Mouse (Mus musculus) v-Abl transformed pro-B cells (cell line): ENCODE results near the gene Morc4.

ENCODE experiments used
- in situ Hi-C, 2 experiments: fragments of 400-800 bp; cut with MboI; formaldehyde crosslinking; loops; one replicate each; pipeline ENCODE4 v1.15.1; 2025; ENCODE audit not compliant: unreplicated experiment in 2 of 2

The Morc4 gene

DNA sequence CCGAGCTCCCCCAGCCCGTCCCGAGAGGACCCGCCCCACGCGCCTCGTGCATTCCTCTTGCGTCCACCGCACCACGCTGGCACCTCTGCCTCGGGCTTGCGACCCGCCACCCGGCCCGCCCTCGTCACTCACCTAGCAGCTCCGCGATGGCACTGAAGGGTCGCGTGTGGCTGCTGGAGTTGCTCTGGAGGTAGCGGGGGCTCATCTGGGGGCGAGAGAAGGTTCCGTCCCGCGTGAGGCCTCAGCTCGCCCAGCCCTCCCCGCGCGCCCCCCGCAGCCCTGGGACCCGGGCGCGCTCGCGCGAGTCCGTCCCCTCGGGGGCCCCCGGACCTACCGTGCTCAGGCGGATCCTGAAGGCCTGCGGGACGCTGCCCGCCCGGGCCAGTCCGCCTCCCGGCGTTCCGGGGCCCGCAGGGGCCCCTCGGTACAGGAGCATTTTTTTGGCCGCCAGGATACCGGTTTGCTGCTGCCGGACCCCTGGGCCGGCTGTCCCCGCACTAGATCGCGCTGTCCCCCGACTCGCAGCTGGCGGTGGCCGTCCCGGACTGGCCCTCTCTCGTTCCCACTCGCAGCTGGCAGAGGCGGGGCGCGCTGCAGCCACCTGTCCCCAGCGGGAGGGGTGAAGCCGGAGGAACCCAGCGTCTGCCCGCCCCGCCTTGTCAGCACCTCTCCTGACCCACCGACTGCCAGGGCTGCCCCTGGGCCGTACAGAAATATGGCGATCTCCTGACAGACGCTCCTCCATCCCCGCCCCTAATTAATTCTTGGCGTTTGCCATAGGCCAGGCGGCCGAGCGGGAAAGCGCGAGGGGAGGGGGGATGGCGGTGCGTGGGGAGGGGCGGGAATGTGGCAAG lies at the start of gene Morc4:
Gene Morc4 (minus strand): TSS at position 740 of the 854 bp plus-strand sequence.
- in situ Hi-C loops, result no loop called here

- in situ Hi-C loops, result no loop called here
These were observed 49.1 kb upstream of the Morc4 start for GRCm38 (mm10) chrX:139920572-139920971.

DNA sequence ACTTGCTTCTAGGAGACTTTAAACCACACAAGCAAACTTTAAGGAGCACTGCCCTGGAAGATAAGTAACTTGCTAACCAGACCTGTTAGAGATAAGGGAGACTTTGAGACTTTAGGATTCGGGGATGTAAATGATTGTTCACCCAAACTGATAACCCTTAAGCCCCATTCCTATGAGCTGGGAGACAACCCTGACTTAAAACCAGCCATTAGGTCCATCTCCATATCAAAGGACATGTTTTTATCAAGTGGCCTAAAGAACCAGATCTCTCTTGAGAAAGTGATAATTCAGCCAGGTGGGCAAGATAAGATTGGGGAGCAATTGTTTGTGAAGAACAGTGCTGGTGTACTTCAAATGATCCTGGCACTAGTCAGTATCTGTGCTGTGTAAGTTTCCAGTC lies 19.9 kb upstream of the Morc4 start:
- in situ Hi-C loops, result no loop called here

GRCm38 (mm10) chrX:139883221-139883620 lies 11.7 kb upstream of the Morc4 start:
- in situ Hi-C loops, result no loop called here

- in situ Hi-C loops, result no loop called here
These were observed 6.5 kb upstream of the Morc4 start for GRCm38 (mm10) chrX:139877936-139878335.

DNA sequence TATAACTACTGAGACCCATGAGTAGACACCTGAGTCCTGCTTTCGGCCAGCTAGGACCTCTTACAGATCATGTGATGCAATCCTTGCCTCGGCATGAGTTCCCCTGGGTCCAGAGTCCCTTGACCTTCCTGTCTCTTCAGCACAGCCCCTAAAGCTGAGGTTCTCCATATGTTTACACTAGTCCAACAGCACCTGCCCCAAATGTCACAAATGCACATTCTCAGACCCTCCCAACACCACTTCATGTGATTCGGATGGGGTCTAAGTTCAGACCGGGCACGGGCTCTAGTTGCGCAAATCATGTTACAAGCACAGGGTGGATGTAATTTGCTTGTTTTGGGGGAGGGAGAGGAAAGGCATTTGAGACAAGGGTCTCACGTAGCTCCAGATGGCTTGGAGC lies 5.6 kb upstream of the Morc4 start:
- in situ Hi-C loops, result no loop called here

DNA sequence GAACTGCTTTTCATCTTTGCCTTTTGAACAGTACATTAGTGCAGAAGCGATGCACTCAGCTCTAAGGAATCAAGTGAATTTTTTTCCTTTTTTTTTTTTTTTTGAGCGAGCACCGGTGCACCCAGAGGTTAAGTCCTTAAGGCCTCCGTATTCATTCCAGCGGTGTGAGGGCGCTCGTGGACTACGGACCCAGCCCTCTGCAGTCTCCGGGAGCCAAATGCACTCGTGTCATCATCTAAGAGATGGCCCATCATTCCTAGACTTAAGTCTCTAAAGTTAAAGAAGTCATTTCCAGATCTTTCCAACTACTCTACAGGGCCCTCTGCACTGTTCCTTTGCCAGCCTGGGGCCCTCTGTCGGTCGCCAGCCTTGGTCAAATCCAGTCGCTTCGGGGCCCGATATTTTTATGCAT lies 1.2 kb downstream of the Morc4 start:
- in situ Hi-C loops, result no loop called here

- in situ Hi-C loops, result no loop called here
These were observed 12.1 kb downstream of the Morc4 start for GRCm38 (mm10) chrX:139859402-139859801.

DNA sequence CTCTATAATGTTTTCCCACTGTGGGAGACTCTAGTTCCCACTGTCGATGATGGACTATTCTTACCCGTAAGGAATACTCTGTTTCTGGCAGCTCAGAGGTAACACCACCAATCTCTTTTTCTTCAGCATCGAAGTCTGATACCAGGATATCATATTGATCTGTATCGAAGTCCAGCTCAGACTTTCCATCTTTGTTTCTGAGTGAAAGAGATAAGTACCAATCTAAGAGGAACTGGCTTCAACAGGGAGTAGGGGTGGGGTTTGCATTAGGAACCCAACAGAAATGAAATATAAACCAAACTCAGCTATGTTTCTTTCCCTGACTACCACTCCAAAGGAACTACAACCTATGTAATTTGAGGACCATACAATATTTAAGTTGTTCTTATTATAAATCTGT lies 16.7 kb downstream of the Morc4 start:
- in situ Hi-C loops, result no loop called here

DNA sequence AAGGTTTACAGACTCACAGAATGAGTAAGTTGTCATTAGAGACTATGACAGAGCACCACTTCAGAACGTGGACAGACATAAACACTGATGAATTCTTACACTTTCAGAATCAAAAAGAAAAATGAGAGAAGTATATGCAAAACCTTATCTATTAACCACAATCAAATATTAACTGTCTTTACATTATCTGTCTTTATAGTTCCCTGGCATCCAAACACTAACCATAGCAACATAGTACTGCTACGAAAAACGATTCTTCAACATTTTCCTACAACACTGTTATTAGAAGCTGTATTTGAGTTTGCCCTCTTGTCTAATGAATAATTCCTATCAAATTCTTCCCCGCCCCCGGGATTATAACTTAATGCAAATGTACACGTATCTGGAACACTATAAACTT lies 30.4 kb downstream of the Morc4 start:
- in situ Hi-C loops, result no loop called here

DNA sequence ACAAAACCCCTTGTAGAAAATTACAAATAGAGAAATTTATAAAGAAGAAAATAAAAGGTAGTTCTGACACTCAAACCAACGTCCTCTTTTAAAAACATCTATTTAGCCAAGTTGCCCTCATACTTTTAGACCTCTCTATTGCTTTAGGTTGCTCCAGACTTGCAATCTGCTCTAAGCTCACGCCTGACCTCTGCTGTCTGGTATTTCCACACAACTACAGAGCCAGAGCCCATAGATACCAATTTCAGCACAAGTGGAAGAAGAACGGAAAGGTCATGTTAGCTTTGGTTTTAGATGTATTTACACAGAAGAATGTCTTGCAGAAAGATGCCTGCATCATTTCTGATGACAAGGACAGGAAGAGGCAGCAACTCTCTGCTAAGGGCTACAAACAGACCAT lies 32.4 kb downstream of the Morc4 start:
- in situ Hi-C loops, result no loop called here

- in situ Hi-C loops, result loop anchor here (5.0 kb wide), 2 partner anchors 55 to 410 kb away; no protein-coding TSS in a partner anchor
These were observed 39.0 kb downstream of the Morc4 start for GRCm38 (mm10) chrX:139832464-139832863.

GRCm38 (mm10) chrX:139828363-139829092 lies 42.9 kb downstream of the Morc4 start:
- in situ Hi-C loops, result no loop called here

GRCm38 (mm10) chrX:139826926-139827325 lies 44.6 kb downstream of the Morc4 start:
- in situ Hi-C loops, result no loop called here

DNA sequence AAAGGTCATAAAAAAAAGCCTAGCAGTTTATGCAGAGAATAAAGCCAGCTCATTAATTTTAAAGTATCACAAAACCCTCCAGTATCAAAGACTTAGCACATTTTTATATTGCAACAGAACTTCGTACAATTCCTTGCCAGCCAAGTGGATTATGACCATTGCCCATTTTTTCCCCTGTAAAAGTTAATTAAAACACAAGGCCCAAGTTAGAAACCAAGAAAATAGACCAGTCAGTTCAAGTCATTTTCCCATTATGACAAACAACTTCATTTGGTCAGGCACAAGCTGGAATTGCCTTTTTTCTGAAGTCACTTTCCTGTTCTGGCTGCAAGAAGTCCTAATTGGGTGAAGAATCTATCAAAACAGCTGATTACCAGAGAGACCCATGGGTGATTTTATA lies 46.1 kb downstream of the Morc4 start:
- in situ Hi-C loops, result no loop called here

DNA sequence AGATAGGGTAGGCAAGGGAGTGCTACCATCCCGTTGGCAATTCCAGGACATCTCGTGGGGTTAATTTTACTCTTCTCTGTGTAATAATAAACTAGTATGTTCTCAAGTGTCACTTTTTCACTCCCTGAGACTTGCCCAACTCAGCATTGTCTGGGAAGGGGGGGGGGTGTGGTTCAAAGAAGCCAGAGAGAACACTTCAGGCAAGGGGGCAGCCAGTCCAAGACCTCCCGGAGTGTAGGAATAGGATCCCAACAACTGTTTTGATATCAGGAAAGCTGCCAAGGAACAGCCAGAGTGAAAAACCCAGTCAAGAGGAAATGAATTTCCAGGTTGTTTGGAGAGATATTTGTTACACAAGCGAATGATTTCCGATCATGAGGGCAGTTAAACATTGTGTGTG lies 56.3 kb downstream of the Morc4 start:
- in situ Hi-C loops, result no loop called here

GRCm38 (mm10) chrX:139814018-139814635 lies 57.4 kb downstream of the Morc4 start:
- in situ Hi-C loops, result no loop called here

- in situ Hi-C loops, result no loop called here
These were observed 58.0 kb downstream of the Morc4 start for GRCm38 (mm10) chrX:139813299-139814002.

GRCm38 (mm10) chrX:139812636-139813298 lies 58.7 kb downstream of the Morc4 start:
- in situ Hi-C loops, result no loop called here

DNA sequence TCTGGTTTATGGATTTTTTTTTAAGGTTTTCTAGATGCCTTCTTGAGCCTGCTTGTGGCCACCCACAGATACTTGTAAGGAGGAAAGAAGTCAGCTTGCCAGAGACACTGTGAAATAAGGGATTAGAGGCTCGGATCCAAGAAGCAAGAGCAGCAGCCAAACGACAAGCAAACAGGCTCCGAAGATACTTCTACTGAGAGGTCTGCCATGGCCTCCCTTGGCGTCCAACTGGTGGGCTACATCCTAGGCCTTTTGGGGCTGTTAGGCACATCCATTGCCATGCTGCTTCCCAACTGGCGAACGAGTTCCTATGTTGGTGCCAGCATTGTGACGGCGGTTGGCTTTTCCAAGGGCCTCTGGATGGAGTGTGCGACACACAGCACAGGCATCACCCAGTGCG lies 63.0 kb downstream of the Morc4 start:
- in situ Hi-C loops, result no loop called here
